Mouse (Mus musculus) activated CD4-positive, CD25-positive, alpha-beta regulatory T cell (primary cell): ENCODE results near the gene Mgst2. TPM values are rescaled to one million over a fixed set of nuclear protein-coding genes. Genes with fewer than 3 reads are reported as not detected.

Experiments used
- polyA plus RNA-seq, 2 experiments: library from polyadenylated mRNA; unstranded; fragments of 100-300 nt; shearing (Covaris generic); gene quantifications; one replicate each; pipeline ENCODE4 v1.2.1; 2017

Mgst2 gene
- 100 to 1,000 TPM; 108 to 221 TPM for polyA plus RNA-seq

DNA sequence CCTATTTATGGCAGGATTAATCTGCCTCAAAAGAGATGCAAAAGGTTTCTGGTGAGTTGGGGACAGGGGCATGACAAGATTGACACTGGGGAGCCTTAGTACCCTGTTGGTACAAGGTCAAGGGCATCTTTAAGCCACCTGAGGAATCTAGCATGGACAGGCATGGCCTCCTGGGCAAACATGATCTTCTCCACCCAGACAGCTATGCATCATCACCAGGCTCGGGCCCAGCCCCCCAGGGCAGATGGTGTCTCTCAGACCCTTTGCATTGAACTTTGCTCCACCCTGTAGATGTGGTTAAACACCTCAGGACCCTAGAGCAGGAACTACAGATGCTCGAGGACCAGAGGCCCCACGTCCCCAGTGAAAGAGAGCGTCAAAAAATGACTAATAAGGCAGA is at the start of gene Mgst2:
Gene Mgst2, plus strand, starts transcription at position 301 of the 400 bp plus-strand sequence.

Other genes with a start within 250 kb of the Mgst2 start
- gene Naa15, start 245.2 kb upstream of the Mgst2 start, polyA plus RNA-seq = 10 to 100 TPM; 77.6 to 84.3 TPM
- gene Rab33b, start 176.4 kb upstream of the Mgst2 start, polyA plus RNA-seq = 10 to 100 TPM; 24.7 to 29.8 TPM
- 1 to 10 TPM; 7.2 to 7.8 TPM for gene Setd7, start 99.5 kb upstream of the Mgst2 start, polyA plus RNA-seq